Comparison of ENCODE assay signal across 1 mouse cellular context in the genomic region with DNA sequence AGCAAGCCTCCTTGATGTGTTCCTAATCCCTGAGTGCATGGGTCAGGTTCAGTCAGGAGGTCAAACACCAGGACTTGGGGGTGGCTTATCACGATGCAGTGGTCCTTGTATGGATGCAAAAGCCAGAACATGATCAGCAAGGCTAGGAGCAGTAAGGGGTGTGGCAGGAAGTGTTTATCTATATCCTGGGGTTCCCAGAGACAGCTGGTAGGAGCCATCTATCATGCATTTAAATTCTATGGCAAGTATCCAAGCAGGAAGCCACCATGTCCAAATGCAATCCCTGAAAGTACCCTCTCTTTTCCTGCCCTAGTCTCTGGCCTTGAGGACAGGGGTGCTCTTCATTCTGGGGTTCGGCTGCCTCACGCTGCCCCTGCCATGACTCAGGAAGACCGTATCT.
TF ChIP-seq lines count a peak whose summit lies in the region.

No protein-coding gene starts in this region.

TF ChIP-seq in MEL, 35 proteins besides CTCF, POLR2A, EP300 and RAD21 (continued from another document):
- TF ChIP-seq KAT2A (conservative IDR thresholded peaks at IDR 0.05; ENCODE audit: low read depth, low read length) (no peak), TAL1 (IDR thresholded peaks at IDR 0.05; ENCODE audit: low read length) (peak; percentile 70), MAFK (IDR thresholded peaks at IDR 0.05; ENCODE audit: borderline replicate concordance, low read depth, low read length) (no peak), POLR2AphosphoS5 (IDR thresholded peaks at IDR 0.05; ENCODE audit: borderline replicate concordance, low read depth, low read length) (no peak), GATA1 (IDR thresholded peaks at IDR 0.05; ENCODE audit: low read depth, low read length) (peak; percentile 91), UBTF (IDR thresholded peaks at IDR 0.05; ENCODE audit: borderline replicate concordance, insufficient read depth, low read depth, low read length) (no peak), ELF1 (IDR thresholded peaks at IDR 0.05; ENCODE audit: low read depth, low read length) (peak; percentile 62; the same call in 1 of the 2 replicates), TBP (IDR thresholded peaks at IDR 0.05; ENCODE audit: low read depth, low read length) (no peak), USF1 (IDR thresholded peaks at IDR 0.05; ENCODE audit: low read depth, low read length) (no peak), TCF12 (IDR thresholded peaks at IDR 0.05; ENCODE audit: low read depth, low read length) (peak; percentile 80), CHD1 (IDR thresholded peaks at IDR 0.05; ENCODE audit: low read depth, low read length) (no peak), ZNF384 (IDR thresholded peaks at IDR 0.05; ENCODE audit: low read depth, low read length) (no peak), RCOR1 (IDR thresholded peaks at IDR 0.05; ENCODE audit: low read depth, low read length) (no peak; the same call in 1 of the 2 replicates), NELFE (IDR thresholded peaks at IDR 0.05; ENCODE audit: low read depth, low read length) (no peak), MXI1 (IDR thresholded peaks at IDR 0.05; ENCODE audit: low read depth, low read length) (no peak), ZKSCAN1 (IDR thresholded peaks at IDR 0.05; ENCODE audit: low read depth, low read length) (no peak), CHD2 (IDR thresholded peaks at IDR 0.05; ENCODE audit: low read length) (no peak), MYC (IDR thresholded peaks at IDR 0.05; ENCODE audit: low read depth, low read length) (no peak), HCFC1 (IDR thresholded peaks at IDR 0.05; ENCODE audit: low read depth, low read length) (no peak; the same call in 1 of the 2 replicates), SIN3A (IDR thresholded peaks at IDR 0.05; ENCODE audit: low read length) (peak; percentile 77)
